Mouse (Mus musculus): Measurements from ENCODE around the gene Rilpl1. TPM values are rescaled to one million over a fixed set of nuclear protein-coding genes. Genes with fewer than 3 reads are reported as not detected.

The Rilpl1 gene
- polyA plus RNA-seq, 1 experiment from 2014 or later, result 18.1 TPM

- Histone ChIP-seq H3K27me3 (ENCODE audit: poor library complexity, severe bottlenecking) (no peaks in the 10 kb centered on the region), H3K4me1 (peaks cover 10% of the 10 kb centered on the region; the same call in 1 of the 2 replicates), H3K9me3 (no peaks in the 10 kb centered on the region), H3K36me3 (replicated peaks) (peaks cover 100% of the 10 kb centered on the region), H3K27ac (no peak overlapping the region), H3K4me3 (no peak overlapping the region)
- DNase-seq (ENCODE audit: extremely low spot score, low spot score), result no peak
- WGBS, result 74% methylated on average over 1 of the region's 1 CpGs
These were observed 77.1 kb downstream of the Rilpl1 start for GRCm38 (mm10) chr5:124454082-124454419.

GRCm38 (mm10) chr5:124453339-124454081, 77.7 kb downstream of the Rilpl1 start:
- no peaks in the 10 kb centered on the region for H3K27me3 ChIP-seq (ENCODE audit: poor library complexity, severe bottlenecking)
- no peak overlapping the region for H3K27ac ChIP-seq
- no peak overlapping the region for H3K4me3 ChIP-seq
- 86% methylated on average over 13 of the region's 13 CpGs for WGBS
- no peak for DNase-seq (ENCODE audit: extremely low spot score, low spot score)
- H3K4me1 ChIP-seq, result peaks cover 15% of the 10 kb centered on the region; the same call in 1 of the 2 replicates
- H3K36me3 ChIP-seq (replicated peaks), result peaks cover 100% of the 10 kb centered on the region
- no peaks in the 10 kb centered on the region for H3K9me3 ChIP-seq

DNA sequence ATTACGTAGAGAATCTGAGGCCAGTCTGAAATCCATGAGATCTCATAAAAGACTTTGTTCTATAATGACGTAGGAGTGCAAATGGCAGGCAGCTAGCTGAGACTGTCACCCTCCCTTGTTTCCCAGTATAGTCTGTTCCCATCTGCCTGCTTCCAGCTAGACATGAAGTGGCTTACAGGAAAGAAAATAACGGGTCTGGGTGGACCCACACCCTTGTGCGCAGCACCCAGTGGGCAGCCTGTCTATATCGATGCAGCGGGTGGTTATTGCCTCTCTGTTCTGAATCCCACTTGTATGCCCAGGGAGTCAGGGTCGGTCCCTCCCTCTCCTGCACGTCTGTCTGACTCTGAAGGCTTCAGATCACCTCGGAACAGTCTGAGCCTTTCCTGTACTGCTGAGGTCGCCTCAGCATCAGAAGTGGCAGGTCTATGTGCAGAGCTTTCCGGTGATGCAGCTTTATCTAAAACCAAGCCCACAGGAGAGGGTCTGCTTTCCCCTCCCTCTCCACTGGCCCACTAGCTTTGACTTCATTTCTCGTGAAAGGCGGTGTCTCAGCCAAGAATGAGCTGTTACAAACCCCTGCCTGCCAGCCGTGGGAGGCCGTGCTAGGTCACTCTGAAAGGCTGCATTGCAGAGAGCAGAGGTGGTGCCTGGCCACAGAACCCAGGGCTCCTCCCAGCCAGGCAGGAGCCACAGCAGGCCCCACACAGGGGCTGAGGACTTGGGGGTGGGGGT, 78.5 kb downstream of the Rilpl1 start:
- Histone ChIP-seq H3K27me3 (ENCODE audit: poor library complexity, severe bottlenecking) (no peaks in the 10 kb centered on the region), H3K27ac (no peak overlapping the region), H3K9me3 (no peaks in the 10 kb centered on the region), H3K36me3 (replicated peaks) (peaks cover 100% of the 10 kb centered on the region), H3K4me3 (no peak overlapping the region), H3K4me1 (peaks cover 21% of the 10 kb centered on the region)
- 86% methylated on average over 15 of the region's 15 CpGs for WGBS
- no peak for DNase-seq (ENCODE audit: extremely low spot score, low spot score)

DNA sequence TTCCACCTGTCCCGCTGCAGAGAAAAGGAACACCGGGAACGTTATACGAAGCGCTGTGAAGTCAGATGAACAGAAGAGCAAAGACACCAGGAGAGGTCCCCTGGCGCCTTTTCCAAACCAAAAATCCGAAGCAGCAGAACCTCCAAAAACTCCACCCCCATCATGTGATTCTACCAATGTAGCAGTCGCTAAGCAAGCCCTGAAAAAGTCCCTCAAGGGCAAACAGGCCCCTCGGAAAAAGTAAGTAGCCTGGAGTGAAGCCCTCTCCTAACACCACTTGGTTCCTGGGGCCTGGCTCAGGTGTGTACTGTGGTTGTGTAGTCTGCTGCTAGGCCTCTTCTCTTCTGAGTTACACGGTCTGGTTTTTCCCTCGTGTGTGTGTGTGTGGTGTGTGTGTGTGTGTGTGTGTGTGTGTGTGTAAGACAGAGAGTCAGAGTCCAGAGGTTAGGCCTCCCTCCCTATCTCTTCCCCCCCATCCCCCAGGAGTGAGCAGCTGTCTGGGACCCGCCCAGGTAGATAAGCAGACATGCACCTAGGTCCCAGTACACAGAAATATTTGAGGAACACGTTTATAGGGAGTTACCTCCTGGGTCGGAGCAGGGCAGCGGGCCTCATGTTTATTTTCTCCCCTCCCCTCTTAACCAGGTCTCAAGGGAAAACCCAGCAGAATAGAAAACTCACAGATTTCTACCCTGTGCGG, 80.4 kb downstream of the Rilpl1 start:
- peaks cover 38% of the 10 kb centered on the region for H3K4me1 ChIP-seq
- peaks cover 94% of the 10 kb centered on the region for H3K36me3 ChIP-seq (replicated peaks)
- DNase-seq (ENCODE audit: extremely low spot score, low spot score), result no peak
- H3K9me3 ChIP-seq, result no peaks in the 10 kb centered on the region
- no peak overlapping the region for H3K27ac ChIP-seq
- H3K4me3 ChIP-seq, result no peak overlapping the region
- WGBS, result 92% methylated on average over 16 of the region's 16 CpGs
- no peaks in the 10 kb centered on the region for H3K27me3 ChIP-seq (ENCODE audit: poor library complexity, severe bottlenecking)

DNA sequence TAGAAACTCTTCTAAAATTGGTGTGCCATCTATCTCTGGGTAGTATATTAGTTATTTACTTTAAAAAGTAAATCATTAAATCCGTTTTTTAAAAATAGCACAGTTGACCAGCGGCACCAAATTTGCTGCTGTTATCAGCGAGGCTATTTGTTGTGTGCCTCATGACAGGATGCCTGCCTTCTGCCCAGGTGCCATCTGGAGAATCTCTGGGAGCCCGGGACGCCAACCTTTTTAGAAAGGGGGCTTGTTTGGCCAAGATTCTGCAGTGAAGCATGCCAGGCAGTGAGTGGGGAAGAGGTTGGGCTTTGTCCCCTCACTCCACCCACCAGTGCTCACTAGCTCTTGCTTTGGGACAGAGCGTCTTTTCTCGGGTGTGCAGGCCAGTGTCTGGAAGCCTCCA, 81.1 kb downstream of the Rilpl1 start:
- no peak overlapping the region for H3K4me3 ChIP-seq
- H3K27ac ChIP-seq, result no peak overlapping the region
- H3K36me3 ChIP-seq (replicated peaks), result peaks cover 87% of the 10 kb centered on the region
- no peaks in the 10 kb centered on the region for H3K27me3 ChIP-seq (ENCODE audit: poor library complexity, severe bottlenecking)
- H3K4me1 ChIP-seq, result peaks cover 39% of the 10 kb centered on the region
- H3K9me3 ChIP-seq, result no peaks in the 10 kb centered on the region
- no peak for DNase-seq (ENCODE audit: extremely low spot score, low spot score)
- 90% methylated on average over 7 of the region's 7 CpGs for WGBS

GRCm38 (mm10) chr5:124449494-124449893, 81.7 kb downstream of the Rilpl1 start:
- Histone ChIP-seq H3K9me3 (no peaks in the 10 kb centered on the region), H3K27me3 (ENCODE audit: poor library complexity, severe bottlenecking) (no peaks in the 10 kb centered on the region), H3K36me3 (replicated peaks) (peaks cover 81% of the 10 kb centered on the region), H3K4me3 (no peak overlapping the region), H3K4me1 (peaks cover 45% of the 10 kb centered on the region), H3K27ac (no peak overlapping the region)
- 92% methylated on average over 6 of the region's 6 CpGs for WGBS
- DNase-seq (ENCODE audit: extremely low spot score, low spot score), result no peak

DNA sequence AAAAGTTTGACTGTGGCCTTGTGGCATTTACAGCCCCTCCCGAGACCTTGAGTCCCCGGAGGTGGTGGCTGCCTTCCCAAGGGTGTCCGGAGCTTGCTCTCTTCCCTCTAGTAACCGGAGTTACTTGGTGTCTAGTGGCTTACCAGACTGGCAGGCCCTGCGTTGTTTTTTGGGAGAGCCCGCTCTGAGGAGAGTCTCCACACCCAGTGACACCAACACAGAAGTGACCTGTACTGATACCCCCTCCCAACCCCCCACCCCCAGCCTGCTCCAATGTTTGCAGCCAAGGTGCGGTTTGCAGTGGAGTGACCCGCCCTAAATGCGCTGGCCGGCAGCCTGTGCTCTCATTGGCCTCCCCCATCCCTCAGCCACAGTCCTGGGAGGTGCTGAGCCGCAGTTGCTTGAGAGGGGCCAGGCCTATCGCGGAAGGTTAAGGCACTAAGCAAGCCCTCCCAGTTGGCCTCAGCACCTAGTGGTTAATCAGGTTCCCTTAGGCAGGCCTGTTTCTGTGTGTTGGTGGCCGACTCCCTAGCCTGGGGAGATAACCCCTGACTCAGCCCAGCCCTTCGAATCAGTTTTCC, 84.8 kb downstream of the Rilpl1 start:
- Histone ChIP-seq H3K4me3 (peak overlapping the region; percentile 96), H3K4me1 (peaks cover 47% of the 10 kb centered on the region), H3K27me3 (ENCODE audit: poor library complexity, severe bottlenecking) (no peaks in the 10 kb centered on the region), H3K9me3 (no peaks in the 10 kb centered on the region), H3K27ac (peak overlapping the region; percentile 96), H3K36me3 (replicated peaks) (peaks cover 59% of the 10 kb centered on the region)
- WGBS, result 3% methylated on average over 15 of the region's 15 CpGs
- DNase-seq (ENCODE audit: extremely low spot score, low spot score), result peak; percentile 72

- Histone ChIP-seq H3K36me3 (replicated peaks) (peaks cover 53% of the 10 kb centered on the region), H3K4me1 (peaks cover 48% of the 10 kb centered on the region), H3K27me3 (ENCODE audit: poor library complexity, severe bottlenecking) (no peaks in the 10 kb centered on the region), H3K27ac (peak overlapping the region; percentile 96), H3K9me3 (no peaks in the 10 kb centered on the region), H3K4me3 (peak overlapping the region; percentile 96)
- peak; percentile 44 for DNase-seq (ENCODE audit: extremely low spot score, low spot score)
- 2% methylated on average over 75 of the region's 77 CpGs for WGBS
These were observed 85.4 kb downstream of the Rilpl1 start for GRCm38 (mm10) chr5:124445621-124446293.

GRCm38 (mm10) chr5:124444661-124445561, 86.3 kb downstream of the Rilpl1 start:
- peak overlapping the region; percentile 96 for H3K4me3 ChIP-seq
- peak; percentile 63 for DNase-seq (ENCODE audit: extremely low spot score, low spot score)
- H3K4me1 ChIP-seq, result peaks cover 47% of the 10 kb centered on the region
- H3K9me3 ChIP-seq, result no peaks in the 10 kb centered on the region
- H3K36me3 ChIP-seq (replicated peaks), result peaks cover 44% of the 10 kb centered on the region
- no peaks in the 10 kb centered on the region for H3K27me3 ChIP-seq (ENCODE audit: poor library complexity, severe bottlenecking)
- H3K27ac ChIP-seq, result peak overlapping the region; percentile 96
- WGBS, result 12% methylated on average over 66 of the region's 66 CpGs

DNA sequence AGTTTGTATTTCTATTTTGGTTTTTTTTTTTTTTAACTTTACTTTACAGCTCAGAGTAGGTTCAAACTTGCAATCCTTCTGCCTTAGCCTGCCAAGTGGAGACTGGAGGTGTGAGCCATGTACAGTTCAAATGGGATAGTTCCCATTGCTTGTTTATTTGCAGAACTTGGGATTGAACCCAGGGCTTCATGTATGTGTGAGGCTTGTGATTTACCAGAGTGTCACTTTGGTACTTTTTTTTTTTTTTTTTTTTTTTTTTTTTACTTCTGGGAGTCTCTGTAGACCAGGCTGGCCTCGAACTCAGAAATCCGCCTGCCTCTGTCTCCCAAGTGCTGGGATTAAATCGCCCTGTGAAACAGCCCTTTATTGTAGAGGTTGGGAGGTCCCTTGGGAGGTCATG, 87.0 kb downstream of the Rilpl1 start:
- 71% methylated on average over 3 of the region's 3 CpGs for WGBS
- peak overlapping the region; percentile 96 for H3K4me3 ChIP-seq
- no peaks in the 10 kb centered on the region for H3K27me3 ChIP-seq (ENCODE audit: poor library complexity, severe bottlenecking)
- no peak overlapping the region for H3K27ac ChIP-seq
- peaks cover 37% of the 10 kb centered on the region for H3K36me3 ChIP-seq (replicated peaks)
- no peaks in the 10 kb centered on the region for H3K9me3 ChIP-seq
- peaks cover 47% of the 10 kb centered on the region for H3K4me1 ChIP-seq
- DNase-seq (ENCODE audit: extremely low spot score, low spot score), result no peak

Data from forebrain, embryonic 10.5 days (tissue).